8 mouse cellular contexts compared by ENCODE assay signal in the genomic region with DNA sequence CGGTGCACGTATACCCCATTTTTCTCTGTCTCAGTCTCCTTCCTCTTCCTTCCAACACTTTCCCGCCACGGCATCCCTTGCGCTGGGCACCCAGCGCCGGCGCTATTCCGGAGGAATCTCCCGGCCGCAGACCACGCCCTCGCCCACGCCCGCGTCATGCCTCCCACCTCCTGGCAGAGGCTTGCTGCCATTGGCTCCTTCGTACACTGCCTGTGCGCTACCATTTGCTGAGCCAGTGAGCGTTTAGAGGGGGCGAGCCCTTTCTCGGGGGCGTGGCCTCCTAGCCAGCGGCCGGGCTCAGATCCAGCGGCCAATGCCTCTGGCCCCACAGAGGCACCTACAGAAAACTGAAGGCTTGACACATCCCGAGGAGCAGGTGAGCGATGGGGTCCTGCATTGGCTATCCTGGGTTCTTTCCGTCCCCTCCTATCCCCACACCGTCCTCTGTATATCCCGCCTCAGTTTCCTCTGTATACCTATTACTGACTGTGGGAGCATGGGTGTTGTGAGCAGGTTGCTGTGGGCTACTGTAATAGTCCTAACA. TPM values are rescaled to one million over a fixed set of nuclear protein-coding genes. Genes with fewer than 3 reads are reported as not detected.
DNase-seq lines count a peak whose midpoint lies in the region; ATAC-seq lines count a peak whose summit lies in the region.

A gene (plus strand): TSS at position 247 of the 544 bp plus-strand sequence.

- no peaks in the 10 kb centered on the region; the same call in 1 of the 2 replicates for H3K27me3 ChIP-seq in forebrain, embryonic 14.5 days (replicated peaks; ENCODE audit: control insufficient read depth, insufficient read depth, low read length)
- H3K27me3 ChIP-seq in neural tube, embryonic 15.5 days (replicated peaks) = peaks cover 30% of the 10 kb centered on the region

- peak; percentile 94 for DNase-seq in ES-CJ7 (ENCODE audit: low read depth, low spot score)
- DNase-seq in cerebellum, adult 11 months = peak; percentile 92
- peak; percentile 96 for DNase-seq in forebrain, embryonic 14.5 days (ENCODE audit: low spot score)
- DNase-seq in heart, postnatal 14 days = peak; percentile 94 to 96
- DNase-seq in layer of hippocampus, adult 11-12 months (ENCODE audit: low spot score) = peak; percentile 96
- peak; percentile 97 for DNase-seq in lung, adult 18-20 months
- DNase-seq in testis, postnatal 14 days (ENCODE audit: low spot score) = peak; percentile 93

- H3K4me3 ChIP-seq in forebrain, embryonic 14.5 days (ENCODE audit: low read depth, low read length) = peak within 1 kb of the TSS; percentile 36
- peak within 1 kb of the TSS; percentile 48 for H3K4me3 ChIP-seq in neural tube, embryonic 15.5 days (replicated peaks)

- ATAC-seq in forebrain, embryonic 14.5 days = peak; percentile 98
- ATAC-seq in neural tube, embryonic 15.5 days (ENCODE audit: low FRiP score) = peak; percentile 96

- H3K36me3 ChIP-seq in forebrain, embryonic 14.5 days (ENCODE audit: control insufficient read depth, insufficient read depth, low read length) = no peaks in the 10 kb centered on the region
- H3K36me3 ChIP-seq in neural tube, embryonic 15.5 days = no peaks in the 10 kb centered on the region

- peaks cover 10% of the 10 kb centered on the region; the same call in 1 of the 2 replicates for H3K4me1 ChIP-seq in forebrain, embryonic 14.5 days (ENCODE audit: control insufficient read depth, insufficient read depth, low read length)
- peaks cover 31% of the 10 kb centered on the region for H3K4me1 ChIP-seq in neural tube, embryonic 15.5 days

- H3K9ac ChIP-seq in forebrain, embryonic 14.5 days (ENCODE audit: low read length) = peak within 1 kb of the TSS; percentile 55
- peak within 1 kb of the TSS; percentile 54 for H3K9ac ChIP-seq in neural tube, embryonic 15.5 days (replicated peaks)

- no peaks in the 10 kb centered on the region for H3K9me3 ChIP-seq in forebrain, embryonic 14.5 days (replicated peaks; ENCODE audit: control insufficient read depth, low read length)
- H3K9me3 ChIP-seq in neural tube, embryonic 15.5 days (replicated peaks) = no peaks in the 10 kb centered on the region

- H3K4me2 ChIP-seq in forebrain, embryonic 14.5 days (ENCODE audit: low read length) = peak within 1 kb of the TSS; percentile 65
- peak within 1 kb of the TSS; percentile 80 for H3K4me2 ChIP-seq in neural tube, embryonic 15.5 days

- WGBS in forebrain, embryonic 14.5 days = 1% methylated on average over 30 of the region's 30 CpGs
- under 1% methylated on average over 30 of the region's 30 CpGs for WGBS in neural tube, embryonic 15.5 days

- intact Hi-C loops in heart, postnatal 14 days (cut with DNase I) = no loop called here

- no peak within 1 kb of the TSS for H3K27ac ChIP-seq in forebrain, embryonic 14.5 days (ENCODE audit: low read depth, low read length)
- 0 out of 2 replicates have a peak within 1 kb of the TSS, but pooled peaks have one; percentile 41 for H3K27ac ChIP-seq in neural tube, embryonic 15.5 days (replicated peaks)

RNA-seq across cellular contexts. Expression of the gene that starts here (rescaled TPM):
- 9.7 and 10.9 TPM in 2 replicates for polyA plus RNA-seq in forebrain, embryonic 14.5 days (2014; fragmentation: Nextera tagmentation; extraction: Ambion mirVana)
- 1 to 10 TPM; 3.5 to 5.1 TPM for total RNA-seq in heart, postnatal 14 days (2021)
- 10.5 and 10.6 TPM in 2 replicates for polyA plus RNA-seq in neural tube, embryonic 15.5 days (2015; fragmentation: Nextera tagmentation; extraction: Ambion mirVana)
